Mouse (Mus musculus): ENCODE results near the gene Slc1a1. TPM values are rescaled to one million over a fixed set of nuclear protein-coding genes. Genes with fewer than 3 reads are reported as not detected.

Gene Slc1a1
- polyA plus RNA-seq, 1 experiment, result 0.18 TPM

DNA sequence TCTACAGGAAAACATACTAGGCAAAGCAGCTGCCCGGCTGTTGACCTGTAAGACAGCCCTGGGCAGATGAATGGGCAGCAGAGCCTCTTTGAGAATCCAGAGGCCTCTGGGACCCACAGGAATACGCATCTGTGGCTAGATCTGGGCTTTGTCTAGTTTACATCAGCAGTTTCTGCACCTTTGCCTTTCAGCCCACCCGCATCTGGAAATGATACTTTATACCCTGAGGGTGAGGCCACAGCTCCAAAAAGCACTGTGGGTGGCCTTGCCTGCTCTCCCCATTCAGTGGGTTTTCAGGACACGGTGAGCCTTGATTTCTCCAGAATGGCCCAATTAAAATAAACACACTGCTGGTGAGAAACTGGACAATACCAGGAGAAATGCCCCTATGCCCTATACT, 73.3 kb downstream of the Slc1a1 start:
- no peak for TF ChIP-seq POLR2A (IDR thresholded peaks at IDR 0.05; ENCODE audit: low read depth, low read length)
- TF ChIP-seq CTCF (IDR thresholded peaks at IDR 0.05; ENCODE audit: extremely low read depth, insufficient read depth, insufficient read length, insufficient replicate concordance), result no peak
- DNase-seq (ENCODE audit: low read depth in 1 of 2, low spot score in 2 of 2), result no peak
- no peaks in the 10 kb centered on the region for H3K27me3 ChIP-seq (ENCODE audit: control insufficient read depth, insufficient read depth, low read length)
- H3K4me3 ChIP-seq (ENCODE audit: extremely low read depth, insufficient read depth, insufficient read length), result no peak overlapping the region
- WGBS, result 83% methylated on average over 4 of the region's 4 CpGs
- H3K36me3 ChIP-seq (ENCODE audit: control insufficient read depth, insufficient read depth, low read length), result no peaks in the 10 kb centered on the region
- H3K27ac ChIP-seq (ENCODE audit: insufficient read depth, low read length), result no peak overlapping the region
- no peaks in the 10 kb centered on the region for H3K4me1 ChIP-seq (ENCODE audit: control insufficient read depth, insufficient read depth, insufficient read length)

DNA sequence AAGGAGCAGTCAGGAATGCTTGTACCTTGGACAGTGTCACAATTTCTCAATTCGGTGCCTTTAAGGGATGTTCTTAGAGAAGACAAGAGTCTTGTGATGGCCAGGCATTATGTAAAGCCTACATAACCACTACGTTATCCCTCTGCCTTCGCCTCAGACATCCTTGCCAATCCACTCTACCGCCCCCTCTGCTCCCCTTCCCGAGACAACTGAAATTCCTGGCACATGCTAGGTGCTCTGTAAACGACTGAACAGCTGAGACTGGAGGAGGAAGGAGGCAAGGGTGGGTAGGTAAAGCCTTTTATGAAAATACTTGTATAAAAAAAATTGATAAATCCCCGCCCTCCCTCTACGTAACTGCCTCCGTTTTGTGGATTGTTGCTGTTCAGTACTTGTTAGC, 73.8 kb downstream of the Slc1a1 start:
- no peaks in the 10 kb centered on the region for H3K4me1 ChIP-seq (ENCODE audit: control insufficient read depth, insufficient read depth, insufficient read length)
- WGBS, result 92% methylated on average over 9 of the region's 9 CpGs
- no peak overlapping the region for H3K4me3 ChIP-seq (ENCODE audit: extremely low read depth, insufficient read depth, insufficient read length)
- DNase-seq (ENCODE audit: low read depth in 1 of 2, low spot score in 2 of 2), result no peak
- no peak overlapping the region for H3K27ac ChIP-seq (ENCODE audit: insufficient read depth, low read length)
- TF ChIP-seq CTCF (IDR thresholded peaks at IDR 0.05; ENCODE audit: extremely low read depth, insufficient read depth, insufficient read length, insufficient replicate concordance) (no peak), POLR2A (IDR thresholded peaks at IDR 0.05; ENCODE audit: low read depth, low read length) (no peak)
- no peaks in the 10 kb centered on the region for H3K27me3 ChIP-seq (ENCODE audit: control insufficient read depth, insufficient read depth, low read length)
- H3K36me3 ChIP-seq (ENCODE audit: control insufficient read depth, insufficient read depth, low read length), result no peaks in the 10 kb centered on the region

DNA sequence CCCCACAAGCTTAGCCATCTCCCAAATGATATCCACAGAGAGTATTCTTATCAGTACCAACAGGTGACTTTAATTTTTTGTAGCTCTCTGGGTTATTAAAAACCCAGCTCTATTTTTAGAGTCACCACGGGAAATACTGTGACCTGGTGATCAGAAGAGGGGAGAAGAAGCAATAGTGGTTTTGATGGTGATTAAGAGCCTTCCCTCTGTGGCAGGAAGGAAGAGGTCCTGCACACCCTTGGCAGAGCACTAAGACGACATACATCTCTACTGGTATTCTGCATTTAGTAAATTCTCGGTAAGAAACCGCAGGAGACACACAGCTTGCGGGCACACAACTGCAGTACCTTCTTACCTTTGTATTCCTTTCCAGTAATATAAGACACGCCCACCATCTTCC, 79.7 kb downstream of the Slc1a1 start:
- WGBS, result 16% methylated on average over 6 of the region's 6 CpGs
- DNase-seq (ENCODE audit: low read depth in 1 of 2, low spot score in 2 of 2), result no peak
- no peak overlapping the region for H3K4me3 ChIP-seq (ENCODE audit: extremely low read depth, insufficient read depth, insufficient read length)
- H3K36me3 ChIP-seq (ENCODE audit: control insufficient read depth, insufficient read depth, low read length), result no peaks in the 10 kb centered on the region
- H3K4me1 ChIP-seq (ENCODE audit: control insufficient read depth, insufficient read depth, insufficient read length), result no peaks in the 10 kb centered on the region
- no peak overlapping the region for H3K27ac ChIP-seq (ENCODE audit: insufficient read depth, low read length)
- no peak for TF ChIP-seq CTCF (IDR thresholded peaks at IDR 0.05; ENCODE audit: extremely low read depth, insufficient read depth, insufficient read length, insufficient replicate concordance)
- TF ChIP-seq POLR2A (IDR thresholded peaks at IDR 0.05; ENCODE audit: low read depth, low read length), result no peak
- no peaks in the 10 kb centered on the region for H3K27me3 ChIP-seq (ENCODE audit: control insufficient read depth, insufficient read depth, low read length)

- H3K27ac ChIP-seq (ENCODE audit: insufficient read depth, low read length), result no peak overlapping the region
- H3K27me3 ChIP-seq (ENCODE audit: control insufficient read depth, insufficient read depth, low read length), result no peaks in the 10 kb centered on the region
- TF ChIP-seq POLR2A (IDR thresholded peaks at IDR 0.05; ENCODE audit: low read depth, low read length), result no peak
- TF ChIP-seq CTCF (IDR thresholded peaks at IDR 0.05; ENCODE audit: extremely low read depth, insufficient read depth, insufficient read length, insufficient replicate concordance), result no peak
- H3K4me1 ChIP-seq (ENCODE audit: control insufficient read depth, insufficient read depth, insufficient read length), result no peaks in the 10 kb centered on the region
- H3K36me3 ChIP-seq (ENCODE audit: control insufficient read depth, insufficient read depth, low read length), result no peaks in the 10 kb centered on the region
- 72% methylated on average over 2 of the region's 2 CpGs for WGBS
- DNase-seq (ENCODE audit: low read depth in 1 of 2, low spot score in 2 of 2), result no peak
- no peak overlapping the region for H3K4me3 ChIP-seq (ENCODE audit: extremely low read depth, insufficient read depth, insufficient read length)
Measured at GRCm38 (mm10) chr19:28915602-28916250, 80.9 kb downstream of the Slc1a1 start.

DNA sequence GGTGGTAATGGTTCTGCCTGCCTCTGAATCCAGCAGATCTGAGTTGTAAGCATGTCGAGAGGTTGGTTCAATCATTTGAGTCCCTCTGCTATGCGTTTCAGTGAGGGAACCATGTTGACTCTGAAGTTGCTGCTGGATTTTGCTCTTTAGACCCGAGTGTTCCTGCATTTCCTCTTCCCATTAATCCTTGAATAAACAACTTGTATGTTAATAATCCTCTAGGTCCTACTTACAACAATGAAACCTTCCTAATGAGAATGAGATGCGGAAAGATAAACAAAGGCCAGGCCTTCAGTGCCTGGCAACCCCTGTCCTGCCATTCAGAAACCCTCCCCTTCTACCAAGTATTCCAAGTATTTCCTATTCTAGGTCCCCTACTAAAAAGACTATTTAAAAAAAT, 81.6 kb downstream of the Slc1a1 start:
- Histone ChIP-seq H3K4me1 (ENCODE audit: control insufficient read depth, insufficient read depth, insufficient read length) (no peaks in the 10 kb centered on the region), H3K27me3 (ENCODE audit: control insufficient read depth, insufficient read depth, low read length) (no peaks in the 10 kb centered on the region), H3K27ac (ENCODE audit: insufficient read depth, low read length) (no peak overlapping the region), H3K4me3 (ENCODE audit: extremely low read depth, insufficient read depth, insufficient read length) (no peak overlapping the region), H3K36me3 (ENCODE audit: control insufficient read depth, insufficient read depth, low read length) (no peaks in the 10 kb centered on the region)
- no peak for DNase-seq (ENCODE audit: low read depth in 1 of 2, low spot score in 2 of 2)
- TF ChIP-seq POLR2A (IDR thresholded peaks at IDR 0.05; ENCODE audit: low read depth, low read length) (no peak), CTCF (IDR thresholded peaks at IDR 0.05; ENCODE audit: extremely low read depth, insufficient read depth, insufficient read length, insufficient replicate concordance) (no peak)
- 77% methylated on average over 4 of the region's 4 CpGs for WGBS

GRCm38 (mm10) chr19:28917839-28918238, 83.0 kb downstream of the Slc1a1 start:
- no peaks in the 10 kb centered on the region for H3K36me3 ChIP-seq (ENCODE audit: control insufficient read depth, insufficient read depth, low read length)
- WGBS, result 67% methylated on average over 5 of the region's 5 CpGs
- TF ChIP-seq POLR2A (IDR thresholded peaks at IDR 0.05; ENCODE audit: low read depth, low read length), result no peak
- TF ChIP-seq CTCF (IDR thresholded peaks at IDR 0.05; ENCODE audit: extremely low read depth, insufficient read depth, insufficient read length, insufficient replicate concordance), result no peak
- DNase-seq (ENCODE audit: low read depth in 1 of 2, low spot score in 2 of 2), result no peak
- no peaks in the 10 kb centered on the region for H3K4me1 ChIP-seq (ENCODE audit: control insufficient read depth, insufficient read depth, insufficient read length)
- no peaks in the 10 kb centered on the region for H3K27me3 ChIP-seq (ENCODE audit: control insufficient read depth, insufficient read depth, low read length)
- H3K4me3 ChIP-seq (ENCODE audit: extremely low read depth, insufficient read depth, insufficient read length), result no peak overlapping the region
- H3K27ac ChIP-seq (ENCODE audit: insufficient read depth, low read length), result no peak overlapping the region

DNA sequence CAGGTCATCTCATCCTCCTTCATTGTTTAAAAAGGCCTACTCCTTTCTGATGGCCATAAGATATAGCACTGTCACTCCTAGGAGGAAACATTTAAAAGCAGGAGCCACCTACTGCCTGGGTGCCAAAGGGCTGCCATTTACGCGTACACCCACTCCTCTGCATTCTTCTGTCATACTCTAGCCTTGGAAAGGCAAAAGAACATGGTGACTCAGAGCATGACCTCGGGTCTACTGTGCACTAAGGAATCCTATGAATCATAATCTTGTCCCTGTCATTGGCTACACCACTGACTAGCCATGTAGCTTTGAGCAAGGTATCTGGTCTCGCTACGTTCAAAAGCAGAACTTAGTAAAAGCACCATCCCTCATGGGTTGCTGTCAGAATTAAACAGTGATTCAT, 91.5 kb downstream of the Slc1a1 start:
- Histone ChIP-seq H3K36me3 (ENCODE audit: control insufficient read depth, insufficient read depth, low read length) (no peaks in the 10 kb centered on the region), H3K27me3 (ENCODE audit: control insufficient read depth, insufficient read depth, low read length) (no peaks in the 10 kb centered on the region), H3K4me3 (ENCODE audit: extremely low read depth, insufficient read depth, insufficient read length) (no peak overlapping the region), H3K4me1 (ENCODE audit: control insufficient read depth, insufficient read depth, insufficient read length) (no peaks in the 10 kb centered on the region), H3K27ac (ENCODE audit: insufficient read depth, low read length) (no peak overlapping the region)
- TF ChIP-seq POLR2A (IDR thresholded peaks at IDR 0.05; ENCODE audit: low read depth, low read length) (no peak), CTCF (IDR thresholded peaks at IDR 0.05; ENCODE audit: extremely low read depth, insufficient read depth, insufficient read length, insufficient replicate concordance) (no peak)
- DNase-seq (ENCODE audit: low read depth in 1 of 2, low spot score in 2 of 2), result no peak
- 87% methylated on average over 5 of the region's 5 CpGs for WGBS
